Mouse (Mus musculus): ENCODE results near the gene Ptpru. TPM values are rescaled to one million over a fixed set of nuclear protein-coding genes. Genes with fewer than 3 reads are reported as not detected.

The Ptpru gene
- polyA plus RNA-seq, 2 experiments = 2.0 to 2.8 TPM

DNA sequence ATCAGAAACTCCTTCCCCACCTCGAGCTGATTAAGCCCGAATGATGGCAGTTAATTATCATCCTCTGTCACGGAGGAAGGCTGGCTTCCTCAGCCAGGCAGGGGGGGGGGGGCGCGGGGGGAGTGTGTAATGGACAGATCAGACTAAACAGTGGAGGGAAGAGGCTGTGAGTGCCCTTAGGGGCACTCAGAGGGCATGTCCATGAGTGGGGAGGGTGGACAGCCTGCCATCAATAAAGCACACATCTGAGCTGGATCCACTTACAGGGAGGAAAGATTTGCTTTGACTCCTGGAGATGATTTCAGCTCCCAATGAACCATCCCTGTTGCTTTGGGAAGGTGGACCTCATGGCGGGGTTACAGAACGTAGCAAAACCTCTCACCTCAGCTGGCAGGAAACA is 109.5 kb downstream of the Ptpru start:
- no peak for DNase-seq (ENCODE audit: low read depth in 3 of 3, low spot score in 3 of 3)
- no peak for ATAC-seq (ENCODE audit: insufficient read depth)
- TF ChIP-seq EP300 (IDR thresholded peaks at IDR 0.05; ENCODE audit: low read depth) = no peak
- TF ChIP-seq CTCF (IDR thresholded peaks at IDR 0.05; ENCODE audit: low read depth) = no peak
- H3K9me3 ChIP-seq (ENCODE audit: control insufficient read depth, low read length) = no peaks in the 10 kb centered on the region
- 34% methylated on average over 7 of the region's 7 CpGs for WGBS (ENCODE audit: insufficient replicate concordance)
- H3K36me3 ChIP-seq (replicated peaks; ENCODE audit: control insufficient read depth, insufficient read depth, low read depth) = no peaks in the 10 kb centered on the region
- H3K4me2 ChIP-seq (ENCODE audit: low read depth) = no peak overlapping the region
- no peak overlapping the region for H3K4me3 ChIP-seq (ENCODE audit: insufficient read depth in 1 of 2, low read depth in 2 of 2, low read length in 2 of 2)
- H3K9ac ChIP-seq (replicated peaks) = no peak overlapping the region
- no peaks in the 10 kb centered on the region for H3K27me3 ChIP-seq (ENCODE audit: control insufficient read depth, insufficient read depth, low read length)
- H3K27ac ChIP-seq = no peak overlapping the region
- no peaks in the 10 kb centered on the region for H3K4me1 ChIP-seq (replicated peaks; ENCODE audit: control insufficient read depth in 2 of 2, insufficient read depth in 2 of 2, low read length in 1 of 2)

DNA sequence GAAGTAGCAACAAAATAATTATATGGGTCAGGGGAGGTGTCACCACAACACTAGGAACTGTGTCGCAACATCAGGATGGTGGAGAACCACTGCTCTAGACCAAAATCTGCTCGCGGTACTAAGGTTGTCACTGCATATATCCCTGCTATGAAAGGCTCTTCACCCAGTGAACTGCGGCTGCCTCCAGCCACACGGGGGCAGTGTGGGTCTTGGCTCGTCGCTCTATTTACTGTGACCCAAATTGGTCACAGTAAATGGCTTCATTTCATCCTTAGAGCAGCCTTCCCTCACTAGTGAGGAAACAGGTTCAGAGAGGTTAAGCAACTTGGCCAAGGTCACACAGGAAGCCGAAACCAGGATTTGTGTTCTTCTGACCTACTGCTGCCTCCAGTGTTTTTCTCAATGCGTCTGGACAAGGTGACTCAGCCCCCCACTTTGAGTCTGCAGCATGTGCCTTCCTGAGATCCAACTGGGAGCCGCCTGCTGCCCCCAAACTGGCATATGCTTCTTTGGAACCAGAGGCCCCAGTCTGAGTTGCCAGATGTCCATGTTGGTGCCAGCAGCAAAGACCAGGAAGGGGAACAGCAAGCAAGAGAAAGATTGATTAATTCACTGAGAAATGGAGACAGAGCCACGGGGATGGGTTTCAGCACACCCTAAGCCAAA is 114.5 kb downstream of the Ptpru start:
- Histone ChIP-seq H3K9ac (replicated peaks) (no peak overlapping the region), H3K4me2 (ENCODE audit: low read depth) (no peak overlapping the region), H3K27ac (no peak overlapping the region), H3K9me3 (ENCODE audit: control insufficient read depth, low read length) (no peaks in the 10 kb centered on the region), H3K4me3 (ENCODE audit: insufficient read depth in 1 of 2, low read depth in 2 of 2, low read length in 2 of 2) (no peak overlapping the region), H3K36me3 (replicated peaks; ENCODE audit: control insufficient read depth, insufficient read depth, low read depth) (no peaks in the 10 kb centered on the region), H3K4me1 (replicated peaks; ENCODE audit: control insufficient read depth in 2 of 2, insufficient read depth in 2 of 2, low read length in 1 of 2) (no peaks in the 10 kb centered on the region), H3K27me3 (ENCODE audit: control insufficient read depth, insufficient read depth, low read length) (no peaks in the 10 kb centered on the region)
- peak in 2 of 3 experiments; percentile 9 to 22 for DNase-seq (ENCODE audit: low read depth in 3 of 3, low spot score in 3 of 3)
- peak; percentile 79 for TF ChIP-seq CTCF (IDR thresholded peaks at IDR 0.05; ENCODE audit: low read depth)
- TF ChIP-seq EP300 (IDR thresholded peaks at IDR 0.05; ENCODE audit: low read depth) = no peak
- ATAC-seq (ENCODE audit: insufficient read depth) = no peak
- 33% methylated on average over 11 of the region's 11 CpGs for WGBS (ENCODE audit: insufficient replicate concordance)

DNA sequence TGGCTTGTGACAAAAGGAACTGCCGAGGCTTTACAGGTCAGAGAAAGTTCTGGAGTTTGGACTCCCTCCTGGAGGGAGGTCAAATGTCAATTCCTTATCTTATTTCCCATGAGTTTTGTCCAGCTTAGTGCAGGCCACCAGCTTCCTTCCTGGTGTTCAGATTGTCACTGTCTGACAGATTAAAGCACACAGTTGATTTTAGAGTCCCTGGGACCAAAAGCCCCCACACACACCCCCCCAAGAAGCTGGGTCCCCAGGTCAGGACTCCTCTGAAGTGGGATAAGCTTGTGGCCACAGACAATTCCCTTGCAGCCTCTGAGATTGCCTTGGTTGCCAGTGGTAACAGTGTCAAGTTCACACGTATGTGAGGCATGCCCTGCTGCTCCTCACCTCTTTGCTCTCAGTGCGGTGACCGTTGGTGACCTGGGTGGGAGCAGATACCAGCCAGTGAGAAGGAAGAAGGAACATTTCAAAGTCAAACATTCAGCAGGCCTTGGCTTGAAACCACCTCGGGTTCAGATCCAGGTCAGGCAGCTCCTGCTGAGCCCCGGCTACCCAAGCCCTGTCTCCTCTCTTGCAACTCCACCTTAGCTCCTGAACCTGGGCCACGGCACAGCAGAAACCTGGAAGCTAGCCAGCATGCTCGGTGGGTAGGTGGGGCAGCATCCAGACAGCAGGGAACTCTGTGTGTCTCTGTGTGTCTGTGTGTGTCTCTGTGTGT is 115.8 kb downstream of the Ptpru start:
- DNase-seq (ENCODE audit: low read depth in 3 of 3, low spot score in 3 of 3) (no peak), ATAC-seq (ENCODE audit: insufficient read depth) (no peak)
- H3K9ac ChIP-seq (replicated peaks) = no peak overlapping the region
- no peak overlapping the region for H3K4me3 ChIP-seq (ENCODE audit: insufficient read depth in 1 of 2, low read depth in 2 of 2, low read length in 2 of 2)
- no peaks in the 10 kb centered on the region for H3K4me1 ChIP-seq (replicated peaks; ENCODE audit: control insufficient read depth in 2 of 2, insufficient read depth in 2 of 2, low read length in 1 of 2)
- 34% methylated on average over 8 of the region's 8 CpGs for WGBS (ENCODE audit: insufficient replicate concordance)
- H3K27ac ChIP-seq = no peak overlapping the region
- H3K36me3 ChIP-seq (replicated peaks; ENCODE audit: control insufficient read depth, insufficient read depth, low read depth) = no peaks in the 10 kb centered on the region
- no peak overlapping the region for H3K4me2 ChIP-seq (ENCODE audit: low read depth)
- H3K9me3 ChIP-seq (ENCODE audit: control insufficient read depth, low read length) = no peaks in the 10 kb centered on the region
- TF ChIP-seq EP300 (IDR thresholded peaks at IDR 0.05; ENCODE audit: low read depth) (no peak), CTCF (IDR thresholded peaks at IDR 0.05; ENCODE audit: low read depth) (no peak)
- H3K27me3 ChIP-seq (ENCODE audit: control insufficient read depth, insufficient read depth, low read length) = no peaks in the 10 kb centered on the region

DNA sequence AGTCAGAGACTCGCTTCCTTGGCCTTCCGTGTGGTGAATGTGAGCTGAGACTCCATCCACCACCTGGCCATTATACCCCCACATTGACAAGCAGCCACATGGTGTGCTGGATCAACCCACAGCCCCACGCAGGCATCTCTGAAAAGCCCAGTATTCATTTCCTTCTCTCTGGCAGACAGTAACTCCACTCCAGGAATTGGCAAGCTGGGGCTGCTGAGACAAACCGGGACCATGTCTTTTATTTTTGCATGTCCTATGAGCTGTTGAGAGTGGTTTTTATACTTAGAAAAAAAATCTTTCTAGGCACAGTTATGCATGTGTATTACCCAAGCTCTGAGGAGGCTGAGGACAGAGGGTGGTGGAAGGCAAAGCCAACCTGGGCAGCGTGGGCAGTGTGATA is 118.9 kb downstream of the Ptpru start:
- H3K27me3 ChIP-seq (ENCODE audit: control insufficient read depth, insufficient read depth, low read length) = no peaks in the 10 kb centered on the region
- no peaks in the 10 kb centered on the region for H3K9me3 ChIP-seq (ENCODE audit: control insufficient read depth, low read length)
- TF ChIP-seq CTCF (IDR thresholded peaks at IDR 0.05; ENCODE audit: low read depth) (no peak), EP300 (IDR thresholded peaks at IDR 0.05; ENCODE audit: low read depth) (no peak)
- no peak overlapping the region for H3K27ac ChIP-seq
- ATAC-seq (ENCODE audit: insufficient read depth) (no peak), DNase-seq (ENCODE audit: low read depth in 3 of 3, low spot score in 3 of 3) (no peak)
- 60% methylated on average over 5 of the region's 5 CpGs for WGBS (ENCODE audit: insufficient replicate concordance)
- no peaks in the 10 kb centered on the region for H3K4me1 ChIP-seq (replicated peaks; ENCODE audit: control insufficient read depth in 2 of 2, insufficient read depth in 2 of 2, low read length in 1 of 2)
- H3K36me3 ChIP-seq (replicated peaks; ENCODE audit: control insufficient read depth, insufficient read depth, low read depth) = no peaks in the 10 kb centered on the region
- H3K9ac ChIP-seq (replicated peaks) = no peak overlapping the region
- H3K4me2 ChIP-seq (ENCODE audit: low read depth) = no peak overlapping the region
- H3K4me3 ChIP-seq (ENCODE audit: insufficient read depth in 1 of 2, low read depth in 2 of 2, low read length in 2 of 2) = no peak overlapping the region

Other genes with a start within 250 kb of the Ptpru start
- gene Mecr, start 5.2 kb upstream of the Ptpru start, polyA plus RNA-seq (2012; rRNA removed) = 21.8 and 23.8 TPM in 2 replicates
- gene Mecr, start 5.2 kb upstream of the Ptpru start, polyA plus RNA-seq (2014; fragmentation: Nextera tagmentation; extraction: Ambion mirVana) = 31.6 and 36.8 TPM in 2 replicates
- 35.3 and 43.4 TPM in 2 replicates for gene Srsf4, start 35.3 kb upstream of the Ptpru start, polyA plus RNA-seq (2012; rRNA removed)
- 45.3 and 55.7 TPM in 2 replicates for gene Srsf4, start 35.3 kb upstream of the Ptpru start, polyA plus RNA-seq (2014; fragmentation: Nextera tagmentation; extraction: Ambion mirVana)
- gene Tmem200b, start 83.5 kb upstream of the Ptpru start, polyA plus RNA-seq (2012; rRNA removed) = 0.56 and 0.67 TPM in 2 replicates
- 0.06 and 0.10 TPM in 2 replicates for gene Tmem200b, start 83.5 kb upstream of the Ptpru start, polyA plus RNA-seq (2014; fragmentation: Nextera tagmentation; extraction: Ambion mirVana)
- gene Gm10300, start 236.4 kb upstream of the Ptpru start, polyA plus RNA-seq (2012; rRNA removed) = 0.11 and 0.15 TPM in 2 replicates
- 0.32 and 0.40 TPM in 2 replicates for gene Gm10300, start 236.4 kb upstream of the Ptpru start, polyA plus RNA-seq (2014; fragmentation: Nextera tagmentation; extraction: Ambion mirVana)
- gene Epb41, start 237.0 kb upstream of the Ptpru start, polyA plus RNA-seq (2012; rRNA removed) = 105 and 113 TPM in 2 replicates
- 153 and 166 TPM in 2 replicates for gene Epb41, start 237.0 kb upstream of the Ptpru start, polyA plus RNA-seq (2014; fragmentation: Nextera tagmentation; extraction: Ambion mirVana)